In the genomic region with DNA sequence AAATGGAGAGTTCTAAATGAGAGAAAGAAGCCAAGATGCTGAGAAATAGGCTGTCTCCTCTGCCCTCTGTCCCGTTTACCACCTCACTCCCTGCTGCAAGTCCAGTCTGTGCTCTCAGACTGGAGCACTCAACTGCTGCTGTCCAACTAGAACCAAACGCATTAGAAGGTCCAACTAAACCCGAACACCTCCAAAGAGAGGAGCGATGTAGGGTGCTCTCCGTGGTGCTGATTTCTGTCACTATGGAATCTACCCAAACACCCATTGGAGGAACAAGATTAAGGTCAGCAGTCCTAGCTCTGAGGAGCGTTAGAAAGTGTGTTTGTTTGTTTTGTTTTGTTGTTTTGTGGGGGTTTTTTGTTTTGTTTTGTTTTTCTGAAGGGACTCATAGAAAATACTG, we compare ENCODE assay signal across 10 mouse cellular contexts. TPM values are rescaled to one million over a fixed set of nuclear protein-coding genes. Genes with fewer than 3 reads are reported as not detected.
DNase-seq lines count a peak whose midpoint lies in the region; ATAC-seq and TF ChIP-seq lines count a peak whose summit lies in the region.
"Had no signal": no experiment of that assay in that cellular context is flagged by ENCODE, and none has a peak within 500 bp of the region (broad histone marks: within the 10 kb centered on the region; RNA-seq: fewer than 3 reads in every experiment).

No protein-coding gene starts in this region.

- TF ChIP-seq CTCF in heart, postnatal 0 days (IDR thresholded peaks at IDR 0.05; ENCODE audit: low read depth) = no peak

- no peak overlapping the region for H3K27ac ChIP-seq in heart, postnatal 0 days (ENCODE audit: low read depth)
- H3K27ac ChIP-seq in heart, embryonic 11.5 days (ENCODE audit: low read depth, low read length) = no peak overlapping the region
- no peak overlapping the region for H3K27ac ChIP-seq in limb, embryonic 10.5 days

- 9% methylated on average over 6 of the region's 6 CpGs for WGBS in heart, postnatal 0 days
- whole genome bisulfite sequencing in heart, embryonic 11.5 days (ENCODE audit: insufficient replicate concordance) = 13% methylated on average over 6 of the region's 6 CpGs
- WGBS in limb, embryonic 10.5 days = 21% methylated on average over 6 of the region's 6 CpGs

- no peak overlapping the region for H3K4me3 ChIP-seq in heart, postnatal 0 days (ENCODE audit: low read depth, low read length)
- no peak overlapping the region for H3K4me3 ChIP-seq in heart, embryonic 11.5 days (ENCODE audit: low read depth, low read length)
- H3K4me3 ChIP-seq in limb, embryonic 10.5 days = no peak overlapping the region

- no peaks in the 10 kb centered on the region for H3K27me3 ChIP-seq in heart, postnatal 0 days (ENCODE audit: control insufficient read depth, insufficient read depth, low read length)
- no peaks in the 10 kb centered on the region for H3K27me3 ChIP-seq in heart, embryonic 11.5 days (ENCODE audit: control insufficient read depth, insufficient read depth, low read length)
- no peaks in the 10 kb centered on the region for H3K27me3 ChIP-seq in limb, embryonic 10.5 days (ENCODE audit: low read depth, poor library complexity, severe bottlenecking)

- TF ChIP-seq EP300 in heart, postnatal 0 days (IDR thresholded peaks at IDR 0.05; ENCODE audit: low read depth) = no peak

- H3K4me1 ChIP-seq in heart, postnatal 0 days (ENCODE audit: control insufficient read depth, insufficient read depth) = no peaks in the 10 kb centered on the region
- no peaks in the 10 kb centered on the region for H3K4me1 ChIP-seq in heart, embryonic 11.5 days (ENCODE audit: control insufficient read depth, insufficient read depth, low read length)
- H3K4me1 ChIP-seq in limb, embryonic 10.5 days = no peaks in the 10 kb centered on the region

- peak; percentile 39; the same call in 1 of the 2 replicates for ATAC-seq in heart, postnatal 0 days (ENCODE audit: insufficient read depth, low read depth)
- no peak for ATAC-seq in heart, embryonic 11.5 days (replicated peaks; ENCODE audit: insufficient number of reproducible peaks, low FRiP score, low TSS enrichment)
- no peak for ATAC-seq in CD4-positive, CD25-positive, alpha-beta regulatory T cell, adult 4 months

- H3K9me3 ChIP-seq in heart, postnatal 0 days (replicated peaks; ENCODE audit: control insufficient read depth, low read length) = no peaks in the 10 kb centered on the region
- no peaks in the 10 kb centered on the region for H3K9me3 ChIP-seq in heart, embryonic 11.5 days (replicated peaks; ENCODE audit: control insufficient read depth, low read length)
- no peaks in the 10 kb centered on the region for H3K9me3 ChIP-seq in limb, embryonic 10.5 days (replicated peaks)

- H3K9ac ChIP-seq in heart, postnatal 0 days (replicated peaks; ENCODE audit: low read depth, low read length) = no peak overlapping the region
- H3K9ac ChIP-seq in heart, embryonic 11.5 days (ENCODE audit: low read depth, low read length) = no peak overlapping the region

- H3K36me3 ChIP-seq in heart, postnatal 0 days (replicated peaks; ENCODE audit: control insufficient read depth, insufficient read depth, low read length) = no peaks in the 10 kb centered on the region
- H3K36me3 ChIP-seq in heart, embryonic 11.5 days (ENCODE audit: control insufficient read depth, insufficient read depth, low read length) = no peaks in the 10 kb centered on the region
- H3K36me3 ChIP-seq in limb, embryonic 10.5 days = no peaks in the 10 kb centered on the region
- H3K36me3 ChIP-seq: G1E had no signal

- DNase-seq in heart, postnatal 0 days (ENCODE audit: low spot score) = peak; percentile 70
- peak; percentile 49 for DNase-seq in 416B (ENCODE audit: low read depth)
- DNase-seq in adrenal gland, postnatal 36 days = peak; percentile 47 to 51
- DNase-seq in limb, embryonic 10.5 days (ENCODE audit: low spot score) = peak; percentile 69
- DNase-seq in right cerebral cortex, postnatal 14 days = no peak
- no peak for DNase-seq in right cerebral cortex, postnatal 4 days

- H3K4me2 ChIP-seq in heart, postnatal 0 days (ENCODE audit: low read depth, low read length) = no peak overlapping the region
- H3K4me2 ChIP-seq in heart, embryonic 11.5 days = no peak overlapping the region

RNA-seq across cellular contexts. Expression of a gene that starts 3.9 kb away (rescaled TPM):
- 2.3 and 3.1 TPM in 2 replicates for total RNA-seq in heart, postnatal 0 days (2014; rRNA removed; ENCODE audit: low replicate concordance)
- 2.8 and 3.0 TPM in 2 replicates for polyA plus RNA-seq in heart, postnatal 0 days (2015; fragmentation: Nextera tagmentation; extraction: Ambion mirVana)
- polyA plus RNA-seq in heart, embryonic 11.5 days (2014; fragmentation: Nextera tagmentation; extraction: Ambion mirVana) = 1.4 and 1.7 TPM in 2 replicates
- total RNA-seq in adrenal gland, postnatal 36 days (2021) = under 1 TPM; 0.23 to 0.36 TPM
- polyA plus RNA-seq in limb, embryonic 10.5 days (2016; fragmentation: Nextera tagmentation; extraction: Ambion mirVana) = 8.0 and 32.0 TPM in 2 replicates
- not detected for polyA plus RNA-seq in CD4-positive, CD25-positive, alpha-beta regulatory T cell, adult 4 months (2017; shearing (Covaris generic))
- total RNA-seq: gastrocnemius, adult 18-20 months had no signal

RNA-seq across cellular contexts. Expression of a gene that starts 10.4 kb away (rescaled TPM):
- total RNA-seq in heart, postnatal 0 days (2014; rRNA removed; ENCODE audit: low replicate concordance) = not detected in 2 replicates
- not detected in 2 replicates for polyA plus RNA-seq in heart, postnatal 0 days (2015; fragmentation: Nextera tagmentation; extraction: Ambion mirVana)
- polyA plus RNA-seq in heart, embryonic 11.5 days (2014; fragmentation: Nextera tagmentation; extraction: Ambion mirVana) = not detected in 2 replicates
- total RNA-seq in adrenal gland, postnatal 36 days (2021) = not detected
- polyA plus RNA-seq in limb, embryonic 10.5 days (2016; fragmentation: Nextera tagmentation; extraction: Ambion mirVana) = not detected in 2 replicates
- not detected for polyA plus RNA-seq in CD4-positive, CD25-positive, alpha-beta regulatory T cell, adult 4 months (2017; shearing (Covaris generic))
- total RNA-seq: G1E; gastrocnemius, adult 18-20 months had no signal
- polyA plus RNA-seq: G1E had no signal

RNA-seq across cellular contexts. Expression of a gene that starts 45.3 kb away (rescaled TPM):
- not detected in 2 replicates for total RNA-seq in heart, postnatal 0 days (2014; rRNA removed; ENCODE audit: low replicate concordance)
- polyA plus RNA-seq in heart, postnatal 0 days (2015; fragmentation: Nextera tagmentation; extraction: Ambion mirVana) = not detected in 2 replicates
- not detected in 2 replicates for polyA plus RNA-seq in heart, embryonic 11.5 days (2014; fragmentation: Nextera tagmentation; extraction: Ambion mirVana)
- not detected for total RNA-seq in adrenal gland, postnatal 36 days (2021)
- polyA plus RNA-seq in limb, embryonic 10.5 days (2016; fragmentation: Nextera tagmentation; extraction: Ambion mirVana) = not detected in 2 replicates
- not detected for polyA plus RNA-seq in CD4-positive, CD25-positive, alpha-beta regulatory T cell, adult 4 months (2017; shearing (Covaris generic))
- total RNA-seq: gastrocnemius, adult 18-20 months had no signal
- polyA plus RNA-seq: G1E had no signal

RNA-seq across cellular contexts. Expression of a gene that starts 55.0 kb away (rescaled TPM):
- 22.5 and 52.2 TPM in 2 replicates for total RNA-seq in heart, postnatal 0 days (2014; rRNA removed; ENCODE audit: low replicate concordance)
- polyA plus RNA-seq in heart, postnatal 0 days (2015; fragmentation: Nextera tagmentation; extraction: Ambion mirVana) = 20.6 and 29.3 TPM in 2 replicates
- 48.4 and 69.2 TPM in 2 replicates for polyA plus RNA-seq in heart, embryonic 11.5 days (2014; fragmentation: Nextera tagmentation; extraction: Ambion mirVana)
- 1 to 10 TPM; 3.9 to 6.8 TPM for total RNA-seq in adrenal gland, postnatal 36 days (2021)
- 11.1 and 13.9 TPM in 2 replicates for polyA plus RNA-seq in limb, embryonic 10.5 days (2016; fragmentation: Nextera tagmentation; extraction: Ambion mirVana)
- polyA plus RNA-seq in CD4-positive, CD25-positive, alpha-beta regulatory T cell, adult 4 months (2017; shearing (Covaris generic)) = not detected
- total RNA-seq: G1E had no signal
- polyA plus RNA-seq: G1E had no signal

RNA-seq across cellular contexts. Expression of a gene that starts 57.4 kb away (rescaled TPM):
- total RNA-seq in heart, postnatal 0 days (2014; rRNA removed; ENCODE audit: low replicate concordance) = 2.2 TPM in 1 of 2 replicates, not detected in the other
- polyA plus RNA-seq in heart, postnatal 0 days (2015; fragmentation: Nextera tagmentation; extraction: Ambion mirVana) = 0.14 and 0.32 TPM in 2 replicates
- polyA plus RNA-seq in heart, embryonic 11.5 days (2014; fragmentation: Nextera tagmentation; extraction: Ambion mirVana) = 0.14 and 0.82 TPM in 2 replicates
- not detected for total RNA-seq in adrenal gland, postnatal 36 days (2021)
- polyA plus RNA-seq in limb, embryonic 10.5 days (2016; fragmentation: Nextera tagmentation; extraction: Ambion mirVana) = 1.3 and 7.6 TPM in 2 replicates
- 1 to 10 TPM; 1.7 to 6.4 TPM for polyA plus RNA-seq in CD4-positive, CD25-positive, alpha-beta regulatory T cell, adult 4 months (2017; shearing (Covaris generic))
- total RNA-seq: G1E had no signal

Comparison
In these comparisons a context has a peak if more than half of its experiments do, and no peak if none do; other contexts are left out.
1. DNase-seq: peak in heart, postnatal 0 days (single experiment), 416B (single experiment), adrenal gland, postnatal 36 days (2 of 2) and limb, embryonic 10.5 days (single experiment); none in right cerebral cortex, postnatal 14 days (single experiment) and right cerebral cortex, postnatal 4 days (single experiment).